Mouse (Mus musculus): ENCODE results near the gene Nupr1l.

- TF ChIP-seq CTCF (IDR thresholded peaks at IDR 0.05; ENCODE audit: extremely low read depth, insufficient read length, insufficient replicate concordance, low read depth, low read length) (no peak), POLR2A (IDR thresholded peaks at IDR 0.05; ENCODE audit: low read depth, low read length) (no peak)
These were observed 11.0 kb downstream of the Nupr1l start for GRCm38 (mm10) chr5:129919320-129919719.

Data from small intestine, adult 2 months (tissue).